In the genomic region with DNA sequence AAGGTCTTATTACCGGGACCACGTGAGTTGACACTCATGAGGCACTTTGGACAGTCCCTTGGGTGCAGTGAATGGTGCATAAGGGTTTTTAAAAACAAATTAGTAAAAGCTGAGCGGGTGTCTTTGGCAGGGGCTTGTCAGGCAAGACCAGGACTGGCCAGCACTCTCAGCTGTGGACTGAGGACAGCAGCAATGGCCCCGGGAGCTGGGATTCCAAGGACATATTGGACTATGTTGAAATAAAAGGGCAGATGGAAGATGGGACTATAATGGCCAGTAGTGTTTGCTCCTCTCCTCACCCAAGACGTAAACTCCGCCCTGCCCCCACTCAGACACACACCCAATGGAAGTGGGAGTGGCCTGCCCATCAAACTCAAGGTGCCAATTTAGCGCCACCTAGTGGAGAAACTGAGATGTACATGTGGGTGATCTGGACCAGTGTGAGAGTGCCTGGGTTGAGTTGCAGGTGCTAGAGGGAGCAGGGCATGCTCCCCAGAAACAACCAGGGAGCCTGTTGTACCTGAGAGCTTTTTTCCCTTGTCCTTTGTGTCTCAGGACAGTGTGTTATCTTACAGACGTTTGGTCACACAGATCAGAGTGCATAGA, we compare ENCODE assay signal across 9 mouse cellular contexts.
A peak's percentile ranks its signal among the peaks of the same experiment; 100 is the strongest.
DNase-seq lines count a peak whose midpoint lies in the region; ATAC-seq and TF ChIP-seq lines count a peak whose summit lies in the region.
"Had no signal": no experiment of that assay in that cellular context is flagged by ENCODE, and none has a peak within 500 bp of the region (broad histone marks: within the 10 kb centered on the region; RNA-seq: fewer than 3 reads in every experiment).

No protein-coding gene starts in this region.

- no peak overlapping the region for H3K9ac ChIP-seq in heart, adult 2 months (ENCODE audit: low read depth, low read length)
- H3K9ac ChIP-seq in hindbrain, embryonic 16.5 days (ENCODE audit: low read depth, low read length), result no peak overlapping the region

- H3K4me3 ChIP-seq in heart, adult 2 months, result no peak overlapping the region
- no peak overlapping the region for H3K4me3 ChIP-seq in bone marrow macrophage, adult 2 months (ENCODE audit: insufficient read depth, low read length)
- no peak overlapping the region for H3K4me3 ChIP-seq in hindbrain, embryonic 16.5 days (ENCODE audit: low read length)

- peak; percentile 64 for ATAC-seq in erythroid progenitor cell, adult 5-6 weeks (replicated peaks; ENCODE audit: low FRiP score, poor library complexity, severe bottlenecking)
- peak; percentile 40 for ATAC-seq in hindbrain, embryonic 16.5 days
- ATAC-seq in megakaryocyte progenitor cell, adult 5-6 weeks (replicated peaks; ENCODE audit: poor library complexity), result peak; percentile 81

- H3K4me1 ChIP-seq in heart, adult 2 months (ENCODE audit: control insufficient read depth, insufficient read depth, low read length), result no peaks in the 10 kb centered on the region
- H3K4me1 ChIP-seq in bone marrow macrophage, adult 2 months (ENCODE audit: control insufficient read depth, insufficient read depth, low read length), result no peaks in the 10 kb centered on the region
- peaks cover 4% of the 10 kb centered on the region for H3K4me1 ChIP-seq in hindbrain, embryonic 16.5 days (ENCODE audit: control insufficient read depth, insufficient read depth, low read depth, low read length)

- H3K27me3 ChIP-seq in heart, adult 2 months (ENCODE audit: control insufficient read depth, insufficient read depth, low read length), result no peaks in the 10 kb centered on the region; the same call in 1 of the 2 replicates
- no peaks in the 10 kb centered on the region; the same call in 1 of the 2 replicates for H3K27me3 ChIP-seq in hindbrain, embryonic 16.5 days (replicated peaks; ENCODE audit: control insufficient read depth, insufficient read depth, low read length)

- DNase-seq in heart, adult 2 months, result no peak
- DNase-seq in heart, postnatal 25 days (ENCODE audit: low spot score), result no peak
- peak; percentile 39 to 61 for DNase-seq in layer of hippocampus, postnatal 36 days
- DNase-seq in spleen, postnatal 4 days (ENCODE audit: low spot score in 2 of 2), result peak; percentile 36 to 70

- no peak overlapping the region for H3K4me2 ChIP-seq in hindbrain, embryonic 16.5 days (ENCODE audit: low read length)

- H3K27ac ChIP-seq in heart, adult 2 months, result no peak overlapping the region
- no peak overlapping the region for H3K27ac ChIP-seq in bone marrow macrophage, adult 2 months (ENCODE audit: insufficient read depth, low read depth, low read length)
- no peak overlapping the region for H3K27ac ChIP-seq in hindbrain, embryonic 16.5 days (ENCODE audit: low read depth, low read length)
- H3K27ac ChIP-seq: macrophage had no signal

- H3K79me2 ChIP-seq in heart, adult 2 months (replicated peaks; ENCODE audit: control insufficient read depth, insufficient read depth, low read length), result no peaks in the 10 kb centered on the region

- H3K36me3 ChIP-seq in heart, adult 2 months (ENCODE audit: control insufficient read depth, insufficient read depth, low read length), result no peaks in the 10 kb centered on the region
- no peaks in the 10 kb centered on the region for H3K36me3 ChIP-seq in hindbrain, embryonic 16.5 days (ENCODE audit: control insufficient read depth, insufficient read depth, low read length)

- intact Hi-C loops in heart, adult 2 months (cut with DNase I), result no loop called here
- intact Hi-C loops in heart, postnatal 25 days (cut with DNase I), result no loop called here

- TF ChIP-seq EP300 in heart, adult 2 months (IDR thresholded peaks at IDR 0.05; ENCODE audit: insufficient read depth, low read depth, low read length), result no peak

- TF ChIP-seq POLR2A in heart, adult 2 months (IDR thresholded peaks at IDR 0.05; ENCODE audit: insufficient read depth, low read depth, low read length), result no peak
- TF ChIP-seq POLR2A in bone marrow macrophage, adult 2 months (IDR thresholded peaks at IDR 0.05; ENCODE audit: borderline replicate concordance, low read depth, low read length), result no peak

- no peaks in the 10 kb centered on the region for H3K9me3 ChIP-seq in hindbrain, embryonic 16.5 days (ENCODE audit: control insufficient read depth, low read length)

- TF ChIP-seq CTCF in heart, adult 2 months (IDR thresholded peaks at IDR 0.05), result peak; percentile 64
- TF ChIP-seq CTCF in bone marrow macrophage, adult 2 months (IDR thresholded peaks at IDR 0.05; ENCODE audit: low read depth, low read length), result peak; percentile 66

- 28% methylated on average over 8 of the region's 8 CpGs for WGBS in heart, adult 2 months
- 18% methylated on average over 8 of the region's 8 CpGs for WGBS in hindbrain, embryonic 16.5 days

Comparison
In these comparisons a context has a peak if more than half of its experiments do, and no peak if none do; other contexts are left out.
1. DNase-seq: peak in layer of hippocampus, postnatal 36 days (2 of 2) and spleen, postnatal 4 days (2 of 2); none in heart, adult 2 months (0 of 2) and heart, postnatal 25 days (single experiment).
2. Peak in every context shown above with its lines, with median percentiles within 50 percentile points of each other: ATAC-seq.